In genomic region chr13:45008150-45008549, GRCm38 (mm10) we compare ENCODE assay signal across 9 mouse cellular contexts. TPM values are rescaled to one million over a fixed set of nuclear protein-coding genes. Genes with fewer than 3 reads are reported as not detected.
A peak's percentile ranks its signal among the peaks of the same experiment; 100 is the strongest.
DNase-seq lines count a peak whose midpoint lies in the region; ATAC-seq lines count a peak whose summit lies in the region.
"Had no signal": no experiment of that assay in that cellular context is flagged by ENCODE, and none has a peak within 500 bp of the region (broad histone marks: within the 10 kb centered on the region; RNA-seq: fewer than 3 reads in every experiment).

No protein-coding gene starts in this region.

- H3K36me3 ChIP-seq in kidney, embryonic 14.5 days (ENCODE audit: control insufficient read depth, insufficient read depth, low read length), result no peaks in the 10 kb centered on the region
- H3K36me3 ChIP-seq: neural tube, embryonic 12.5 days had no signal

- H3K4me2 ChIP-seq in kidney, embryonic 14.5 days (replicated peaks; ENCODE audit: low read depth, low read length), result no peak overlapping the region
- H3K4me2 ChIP-seq: neural tube, embryonic 12.5 days had no signal

- WGBS in kidney, embryonic 14.5 days, result 70% methylated on average over 7 of the region's 7 CpGs

- no peak overlapping the region for H3K4me3 ChIP-seq in kidney, embryonic 14.5 days (ENCODE audit: low read length)
- H3K4me3 ChIP-seq: neural tube, embryonic 12.5 days had no signal

- no peaks in the 10 kb centered on the region for H3K27me3 ChIP-seq in kidney, embryonic 14.5 days (ENCODE audit: control insufficient read depth, insufficient read depth, low read length)
- H3K27me3 ChIP-seq: neural tube, embryonic 12.5 days had no signal

- peak; percentile 65 for DNase-seq in adrenal gland, postnatal 14 days
- DNase-seq in adrenal gland, adult 2 months, result no peak
- DNase-seq in lung, adult 18-20 months, result peak; percentile 42 to 47
- no peak for DNase-seq in lung, postnatal 25 days (ENCODE audit: low spot score)
- peak; percentile 37 for DNase-seq in spleen, adult 12 weeks (ENCODE audit: low spot score)
- no peak for DNase-seq in gastrocnemius, adult 18-20 months (ENCODE audit: low spot score)
- DNase-seq in left cerebral cortex, adult 11 months (ENCODE audit: low spot score), result no peak

- H3K9ac ChIP-seq in kidney, embryonic 14.5 days (ENCODE audit: low read depth, low read length), result no peak overlapping the region
- H3K9ac ChIP-seq: neural tube, embryonic 12.5 days had no signal

- H3K27ac ChIP-seq in kidney, embryonic 14.5 days (ENCODE audit: low read depth, low read length), result no peak overlapping the region
- H3K27ac ChIP-seq: neural tube, embryonic 12.5 days had no signal

- 0 out of 2 replicates have a peak, but pooled peaks have one; percentile 43 for ATAC-seq in kidney, embryonic 14.5 days (ENCODE audit: low FRiP score, low TSS enrichment)

- H3K4me1 ChIP-seq in kidney, embryonic 14.5 days (ENCODE audit: control insufficient read depth, insufficient read depth, low read length), result 0 out of 2 replicates have a peak, but pooled peaks cover 3% of the 10 kb centered on the region
- H3K4me1 ChIP-seq: neural tube, embryonic 12.5 days had no signal

- 0 out of 2 replicates have a peak, but pooled peaks cover 2% of the 10 kb centered on the region for H3K9me3 ChIP-seq in kidney, embryonic 14.5 days (ENCODE audit: control insufficient read depth, low read length)
- H3K9me3 ChIP-seq: neural tube, embryonic 12.5 days had no signal

RNA-seq across cellular contexts. Expression of gene Dtnbp1, which starts 6.2 kb away (rescaled TPM):
- 66.0 and 69.3 TPM in 2 replicates for total RNA-seq in adrenal gland, postnatal 14 days (2021)
- total RNA-seq in adrenal gland, adult 2 months (2021), result 10 to 100 TPM; 58.5 to 61.9 TPM
- 30.2 and 38.1 TPM in 2 replicates for polyA plus RNA-seq in adrenal gland, adult 2 months (2012; rRNA removed)
- polyA plus RNA-seq in kidney, embryonic 14.5 days (2014; fragmentation: Nextera tagmentation; extraction: Ambion mirVana), result 81.7 and 82.3 TPM in 2 replicates
- total RNA-seq in gastrocnemius, adult 18-20 months (2021), result 10 to 100 TPM; 66.3 to 78.4 TPM

Comparison
In these comparisons a context has a peak if more than half of its experiments do, and no peak if none do; other contexts are left out.
1. DNase-seq: peak in adrenal gland, postnatal 14 days (single experiment), lung, adult 18-20 months (2 of 2) and spleen, adult 12 weeks (single experiment); none in adrenal gland, adult 2 months (single experiment), lung, postnatal 25 days (single experiment), gastrocnemius, adult 18-20 months (single experiment) and left cerebral cortex, adult 11 months (single experiment).